Mouse (Mus musculus) cerebellum, adult 18-20 months (tissue): ENCODE measurements at regions not wholly inside any gene's neighbourhood (a gene's known extent, or its start where the extent isn't known, plus 50 kb on each side); places are given as distances from the start of the nearest gene placed in this dataset.

Source experiments
- DNase-seq, 2 experiments: peaks; one replicate each; pipeline ENCODE4 v3.0.0; 2021

- no peak for DNase-seq
Observed at GRCm38 (mm10) chr3:118418981-118419380, 142.9 kb upstream of the Dpyd start.

GRCm38 (mm10) chr3:118421701-118422100, 140.2 kb upstream of the Dpyd start:
- DNase-seq = no peak

- no peak for DNase-seq
Observed at GRCm38 (mm10) chr3:118425748-118426147, 136.2 kb upstream of the Dpyd start.

GRCm38 (mm10) chr3:118428523-118428922, 133.4 kb upstream of the Dpyd start:
- DNase-seq = peak; percentile 59 to 75

- DNase-seq = peak; percentile 37 to 59
Observed at GRCm38 (mm10) chr3:118429825-118430630, 131.9 kb upstream of the Dpyd start.

GRCm38 (mm10) chr3:118430631-118430906, 131.4 kb upstream of the Dpyd start:
- no peak for DNase-seq

GRCm38 (mm10) chr3:118431031-118431723, 130.8 kb upstream of the Dpyd start:
- peak; percentile 23 to 29 for DNase-seq

- DNase-seq = peak; percentile 7 to 44
Observed at GRCm38 (mm10) chr3:118433441-118434021, 128.4 kb upstream of the Dpyd start.

GRCm38 (mm10) chr3:118434311-118434710, 127.6 kb upstream of the Dpyd start:
- DNase-seq = peak; percentile 10 to 22

- no peak for DNase-seq
Observed at GRCm38 (mm10) chr3:118434847-118435246, 127.1 kb upstream of the Dpyd start.

GRCm38 (mm10) chr3:118435248-118435647, 126.7 kb upstream of the Dpyd start:
- DNase-seq = no peak

GRCm38 (mm10) chr3:118443742-118444332, 118.1 kb upstream of the Dpyd start:
- DNase-seq = peak in 1 of 2 experiments; percentile 6

- no peak for DNase-seq
Observed at GRCm38 (mm10) chr3:118445360-118445759, 116.6 kb upstream of the Dpyd start.

- DNase-seq = no peak
Observed at GRCm38 (mm10) chr3:118459636-118460035, 102.3 kb upstream of the Dpyd start.

GRCm38 (mm10) chr3:118465611-118466010, 96.3 kb upstream of the Dpyd start:
- DNase-seq = no peak

- no peak for DNase-seq
Observed at GRCm38 (mm10) chr3:118472215-118472799, 89.6 kb upstream of the Dpyd start.

GRCm38 (mm10) chr3:118478065-118478464, 83.9 kb upstream of the Dpyd start:
- DNase-seq = no peak

GRCm38 (mm10) chr3:118480515-118481248, 81.2 kb upstream of the Dpyd start:
- DNase-seq = no peak

GRCm38 (mm10) chr3:118485966-118486365, 76.0 kb upstream of the Dpyd start:
- no peak for DNase-seq

- DNase-seq = no peak
Observed at GRCm38 (mm10) chr3:118487408-118487807, 74.5 kb upstream of the Dpyd start.

GRCm38 (mm10) chr3:118491101-118491500, 70.8 kb upstream of the Dpyd start:
- no peak for DNase-seq

GRCm38 (mm10) chr3:118491871-118492270, 70.1 kb upstream of the Dpyd start:
- no peak for DNase-seq

- DNase-seq = no peak
Observed at GRCm38 (mm10) chr3:118494611-118495010, 67.3 kb upstream of the Dpyd start.
